Mouse (Mus musculus): Measurements from ENCODE around the gene Naa38. TPM values are rescaled to one million over a fixed set of nuclear protein-coding genes. Genes with fewer than 3 reads are reported as not detected.

Gene Naa38
- total RNA-seq, 2 experiments from 2014 or later = 79.5 to 87.9 TPM

DNA sequence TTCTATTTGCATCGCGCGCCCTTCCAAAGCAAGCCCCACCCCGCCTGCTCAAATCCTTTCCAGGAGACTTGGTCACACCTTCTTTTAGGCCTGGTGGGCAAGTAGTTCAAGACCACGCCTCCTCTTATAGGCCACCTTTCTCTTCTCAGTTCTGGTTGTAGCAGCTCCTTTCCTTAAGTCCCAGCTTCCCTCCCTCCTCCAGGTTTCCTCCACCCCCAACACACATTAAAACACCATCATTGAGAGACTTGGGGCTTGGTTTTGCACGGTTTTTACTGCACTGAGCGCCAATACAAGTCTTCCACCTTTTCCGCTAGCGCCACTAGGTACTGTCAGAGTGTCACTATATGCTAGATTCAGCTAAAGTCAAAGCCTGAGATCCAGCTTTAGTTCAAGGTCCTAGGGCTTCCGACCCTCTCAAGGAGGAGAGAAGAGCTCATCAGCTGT lies 25.3 kb downstream of the Naa38 start:
- no peak for DNase-seq
- intact Hi-C loops (cut with DNase I; ENCODE audit: low total_unique reads) = no loop called here

- intact Hi-C loops (cut with DNase I; ENCODE audit: low total_unique reads) = no loop called here
Measured at GRCm38 (mm10) chr11:69421131-69421977, 26.1 kb downstream of the Naa38 start.

GRCm38 (mm10) chr11:69422842-69423241 lies 27.6 kb downstream of the Naa38 start:
- intact Hi-C loops (cut with DNase I; ENCODE audit: low total_unique reads) = no loop called here
- no peak for DNase-seq

More at GRCm38 (mm10) chr11:69421131-69421977, 26.1 kb downstream of the Naa38 start:
- no peak for DNase-seq

DNA sequence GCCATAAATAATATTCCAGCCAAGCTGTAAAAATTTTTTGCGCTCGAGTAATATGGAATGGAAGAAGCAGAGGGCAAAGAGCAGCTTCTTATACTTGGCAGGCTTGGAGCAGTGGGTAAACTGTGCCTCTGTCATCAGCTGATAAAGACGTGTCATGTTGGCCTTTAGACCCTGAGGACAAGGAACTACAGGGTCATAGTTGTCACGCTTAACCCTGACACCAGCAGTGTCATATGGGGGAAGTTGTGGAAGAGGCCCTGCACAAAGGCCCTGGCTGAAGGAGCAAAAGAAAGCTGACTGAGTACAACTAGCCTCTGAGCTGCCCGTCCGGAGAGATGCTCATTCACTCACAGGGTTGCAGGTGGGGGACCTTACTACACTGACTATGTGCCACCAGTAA lies 28.6 kb downstream of the Naa38 start:
- intact Hi-C loops (cut with DNase I; ENCODE audit: low total_unique reads) = no loop called here

DNA sequence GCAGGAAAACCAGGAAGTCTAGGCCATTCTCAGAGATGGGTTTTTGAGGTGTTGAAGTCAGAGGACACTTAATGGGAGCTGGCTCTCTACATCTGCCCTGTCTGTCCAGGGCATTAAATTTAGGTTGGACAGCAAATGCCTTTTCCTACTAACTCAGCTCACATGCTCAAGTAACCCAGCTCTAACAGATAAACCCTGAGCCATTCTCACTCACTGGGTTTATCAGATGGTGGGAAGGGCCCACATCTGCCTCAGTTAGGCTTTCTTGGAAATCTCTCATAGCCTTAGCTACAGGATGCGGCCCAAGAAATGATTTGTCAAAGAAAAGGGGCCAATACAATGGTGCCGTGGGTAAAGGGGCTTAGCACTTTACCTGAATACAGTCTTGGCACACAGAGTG lies 31.0 kb downstream of the Naa38 start:
- no peak for DNase-seq
- intact Hi-C loops (cut with DNase I; ENCODE audit: low total_unique reads) = no loop called here

More for the DNA sequence above, 28.6 kb downstream of the Naa38 start:
- DNase-seq = no peak

DNA sequence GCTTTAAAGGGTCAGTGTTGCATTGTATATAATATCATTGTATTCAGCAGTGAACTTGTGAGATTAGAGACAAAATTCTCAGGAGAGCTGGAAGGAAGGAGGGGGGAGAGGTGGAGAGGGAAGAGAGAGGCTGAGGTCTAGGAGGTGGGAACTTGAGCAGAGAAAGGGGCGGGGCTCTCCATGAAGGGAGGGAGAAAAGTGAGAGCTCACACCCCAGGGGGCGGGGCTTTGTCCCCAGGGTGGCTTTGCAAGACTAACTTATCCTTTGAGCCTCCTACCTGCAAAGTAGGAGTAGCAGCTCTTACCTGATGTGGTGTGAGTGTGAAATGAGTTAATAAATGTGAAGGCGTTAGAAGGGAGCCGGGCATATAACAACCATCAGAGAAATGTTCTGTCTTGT lies 33.5 kb downstream of the Naa38 start:
- intact Hi-C loops (cut with DNase I; ENCODE audit: low total_unique reads) = no loop called here
- no peak for DNase-seq

DNA sequence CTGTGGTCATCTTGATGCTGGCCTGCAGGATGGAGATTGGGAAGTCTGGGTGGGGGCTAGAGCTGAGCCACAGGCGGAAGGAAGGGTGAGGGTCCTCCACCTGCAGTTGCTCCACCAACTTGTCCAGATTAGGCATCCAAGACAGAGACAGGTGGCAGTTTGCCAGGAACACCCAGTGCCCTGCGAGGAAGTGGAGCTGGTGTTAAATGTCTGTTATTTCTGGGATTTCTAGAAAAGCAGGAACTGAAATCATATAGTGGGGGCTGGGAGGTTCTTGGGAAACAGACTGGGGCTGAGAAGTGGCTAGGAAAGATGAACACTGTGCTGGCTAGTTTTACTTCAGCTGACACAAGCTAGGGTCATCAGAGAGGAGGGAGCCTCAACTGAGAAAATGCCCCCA lies 34.0 kb downstream of the Naa38 start:
- DNase-seq = no peak
- intact Hi-C loops (cut with DNase I; ENCODE audit: low total_unique reads) = no loop called here

- no peak for DNase-seq
- intact Hi-C loops (cut with DNase I; ENCODE audit: low total_unique reads) = no loop called here
Measured at GRCm38 (mm10) chr11:69430631-69431030, 35.3 kb downstream of the Naa38 start.

DNA sequence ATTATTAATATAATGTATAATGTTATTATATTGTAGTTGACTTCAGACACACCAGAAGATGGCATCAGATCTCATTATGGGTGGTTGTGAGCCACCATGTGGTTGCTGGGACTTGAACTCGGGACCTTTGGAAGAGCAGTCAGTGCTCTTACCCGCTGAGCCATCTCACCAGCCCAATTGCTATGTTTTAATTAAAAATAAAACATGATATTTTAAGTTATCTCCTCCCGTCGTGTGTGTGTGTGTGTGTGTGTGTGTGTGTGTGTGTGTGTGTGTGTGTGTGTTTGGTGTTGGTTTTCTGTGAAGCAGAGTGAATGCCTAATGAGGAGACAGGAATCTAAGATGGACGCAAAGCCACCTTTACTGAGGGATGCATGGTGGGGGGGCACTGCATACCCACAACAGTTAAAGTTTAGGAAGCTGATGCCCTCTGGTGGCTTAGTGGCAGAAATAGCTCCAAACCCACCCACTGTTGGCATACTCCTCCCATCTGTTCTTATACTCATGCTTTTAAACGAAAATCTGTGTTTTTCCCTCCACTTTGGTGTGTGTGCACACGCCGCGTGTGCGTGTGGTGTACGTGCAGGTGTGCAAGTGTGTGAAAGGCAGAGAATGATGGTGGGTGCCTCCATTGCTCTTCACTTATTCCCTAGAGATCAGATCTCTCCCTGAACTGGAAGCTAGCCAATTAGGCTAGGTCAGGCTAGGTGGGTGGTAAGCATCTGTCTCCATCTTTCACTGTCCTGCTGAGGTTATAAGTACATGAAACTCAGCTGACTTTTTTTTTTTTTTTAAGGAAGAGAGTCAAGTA lies 36.7 kb downstream of the Naa38 start:
- intact Hi-C loops (cut with DNase I; ENCODE audit: low total_unique reads) = no loop called here
- DNase-seq = peak; percentile 63

GRCm38 (mm10) chr11:69432640-69432982 lies 37.3 kb downstream of the Naa38 start:
- no peak for DNase-seq
- intact Hi-C loops (cut with DNase I; ENCODE audit: low total_unique reads) = no loop called here

GRCm38 (mm10) chr11:69433189-69433588 lies 37.9 kb downstream of the Naa38 start:
- intact Hi-C loops (cut with DNase I; ENCODE audit: low total_unique reads) = no loop called here

GRCm38 (mm10) chr11:69437291-69437690 lies 42.0 kb downstream of the Naa38 start:
- intact Hi-C loops (cut with DNase I; ENCODE audit: low total_unique reads) = loop anchor here (5.0 kb wide), 2 partner anchors 35 to 75 kb away; no protein-coding TSS in a partner anchor
- no peak for DNase-seq

More at GRCm38 (mm10) chr11:69433189-69433588, 37.9 kb downstream of the Naa38 start:
- no peak for DNase-seq

GRCm38 (mm10) chr11:69443328-69443727 lies 48.0 kb downstream of the Naa38 start:
- intact Hi-C loops (cut with DNase I; ENCODE audit: low total_unique reads) = no loop called here
- no peak for DNase-seq

Other genes starting within 250 kb of the Naa38 start
- gene Alox12b, start 238.5 kb upstream of the Naa38 start, total RNA-seq (2021) = not detected
- gene Alox8, start 197.6 kb upstream of the Naa38 start, total RNA-seq (2021) = not detected
- gene Gucy2e, start 158.5 kb upstream of the Naa38 start, total RNA-seq (2021) = not detected
- gene Cntrob, start 71.7 kb upstream of the Naa38 start, total RNA-seq (2021) = 1 to 10 TPM; 2.5 to 3.2 TPM
- gene Trappc1, start 71.5 kb upstream of the Naa38 start, total RNA-seq (2021) = 10 to 100 TPM; 52.3 to 54.1 TPM
- under 1 TPM; 0.18 to 0.24 TPM for gene Kcnab3, start 69.2 kb upstream of the Naa38 start, total RNA-seq (2021)
- gene Rnf227, start 55.0 kb upstream of the Naa38 start, total RNA-seq (2021) = under 1 TPM; 0.35 to 0.68 TPM
- gene Chd3, start 26.1 kb upstream of the Naa38 start, total RNA-seq (2021) = 10 to 100 TPM; 25.5 to 28.7 TPM
- gene Cyb5d1, start 144 bp downstream of the Naa38 start, total RNA-seq (2021) = 10 to 100 TPM; 19.0 to 20.7 TPM
- 10 to 100 TPM; 12.8 to 15.2 TPM for gene Tmem88, start 2.7 kb downstream of the Naa38 start, total RNA-seq (2021)
- 10 to 100 TPM; 30.3 to 31.4 TPM for gene Kdm6b, start 18.2 kb downstream of the Naa38 start, total RNA-seq (2021)
- under 1 TPM; 0.06 to 0.07 TPM for gene Dnah2, start 153.6 kb downstream of the Naa38 start, total RNA-seq (2021)
- 1 to 10 TPM in 1 of 2 experiments, under 1 TPM in 1; 0.71 to 1.3 TPM for gene Efnb3, start 164.7 kb downstream of the Naa38 start, total RNA-seq (2021)
- 1 to 10 TPM; 3.5 to 4.0 TPM for gene Wrap53, start 184.8 kb downstream of the Naa38 start, total RNA-seq (2021)
- gene Trp53, start 184.9 kb downstream of the Naa38 start, total RNA-seq (2021) = 10 to 100 TPM; 15.2 to 22.7 TPM
- 100 to 1,000 TPM; 384 to 403 TPM for gene Atp1b2, start 210.5 kb downstream of the Naa38 start, total RNA-seq (2021)
- gene Shbg, start 222.4 kb downstream of the Naa38 start, total RNA-seq (2021) = under 1 TPM; 0.38 to 0.47 TPM
- gene Sat2, start 226.5 kb downstream of the Naa38 start, total RNA-seq (2021) = 1 to 10 TPM; 4.9 to 5.0 TPM
- gene Fxr2, start 237.5 kb downstream of the Naa38 start, total RNA-seq (2021) = 10 to 100 TPM; 55.3 to 66.5 TPM